Mouse (Mus musculus): Measurements from ENCODE around the gene Tsnax. TPM values are rescaled to one million over a fixed set of nuclear protein-coding genes. Genes with fewer than 3 reads are reported as not detected.

Gene Tsnax
- polyA plus RNA-seq, 1 experiment from 2014 or later, result 125 TPM

Small RNA genes within 50 kb of the gene (microRNA-seq; reads per million reads assigned to microRNA genes)
- not detected for gene Gm22197 (ENCODE audit: borderline number of aligned reads)

Other genes starting within 250 kb of the Tsnax start
- 0.13 and 0.17 TPM in 2 replicates for gene Trim67, start 219.9 kb upstream of the Tsnax start, polyA plus RNA-seq (2015; fragmentation: Nextera tagmentation; extraction: Ambion mirVana)
- 85.8 and 87.1 TPM in 2 replicates for gene Gnpat, start 150.0 kb upstream of the Tsnax start, polyA plus RNA-seq (2015; fragmentation: Nextera tagmentation; extraction: Ambion mirVana)
- gene 2810004N23Rik, start 149.9 kb upstream of the Tsnax start, polyA plus RNA-seq (2015; fragmentation: Nextera tagmentation; extraction: Ambion mirVana), result 41.8 and 42.4 TPM in 2 replicates
- gene Exoc8, start 115.3 kb upstream of the Tsnax start, polyA plus RNA-seq (2015; fragmentation: Nextera tagmentation; extraction: Ambion mirVana), result 8.9 and 9.5 TPM in 2 replicates
- gene Sprtn, start 115.1 kb upstream of the Tsnax start, polyA plus RNA-seq (2015; fragmentation: Nextera tagmentation; extraction: Ambion mirVana), result 12.4 and 12.6 TPM in 2 replicates
- gene Egln1, start 63.7 kb upstream of the Tsnax start, polyA plus RNA-seq (2015; fragmentation: Nextera tagmentation; extraction: Ambion mirVana), result 13.6 and 15.6 TPM in 2 replicates
- 1.9 and 3.3 TPM in 2 replicates for gene Disc1, start 41.2 kb downstream of the Tsnax start, polyA plus RNA-seq (2015; fragmentation: Nextera tagmentation; extraction: Ambion mirVana)

Measured in embryonic facial prominence, embryonic 15.5 days (tissue).